Mouse (Mus musculus): Measurements from ENCODE around the gene Vav2.

Gene Vav2

DNA sequence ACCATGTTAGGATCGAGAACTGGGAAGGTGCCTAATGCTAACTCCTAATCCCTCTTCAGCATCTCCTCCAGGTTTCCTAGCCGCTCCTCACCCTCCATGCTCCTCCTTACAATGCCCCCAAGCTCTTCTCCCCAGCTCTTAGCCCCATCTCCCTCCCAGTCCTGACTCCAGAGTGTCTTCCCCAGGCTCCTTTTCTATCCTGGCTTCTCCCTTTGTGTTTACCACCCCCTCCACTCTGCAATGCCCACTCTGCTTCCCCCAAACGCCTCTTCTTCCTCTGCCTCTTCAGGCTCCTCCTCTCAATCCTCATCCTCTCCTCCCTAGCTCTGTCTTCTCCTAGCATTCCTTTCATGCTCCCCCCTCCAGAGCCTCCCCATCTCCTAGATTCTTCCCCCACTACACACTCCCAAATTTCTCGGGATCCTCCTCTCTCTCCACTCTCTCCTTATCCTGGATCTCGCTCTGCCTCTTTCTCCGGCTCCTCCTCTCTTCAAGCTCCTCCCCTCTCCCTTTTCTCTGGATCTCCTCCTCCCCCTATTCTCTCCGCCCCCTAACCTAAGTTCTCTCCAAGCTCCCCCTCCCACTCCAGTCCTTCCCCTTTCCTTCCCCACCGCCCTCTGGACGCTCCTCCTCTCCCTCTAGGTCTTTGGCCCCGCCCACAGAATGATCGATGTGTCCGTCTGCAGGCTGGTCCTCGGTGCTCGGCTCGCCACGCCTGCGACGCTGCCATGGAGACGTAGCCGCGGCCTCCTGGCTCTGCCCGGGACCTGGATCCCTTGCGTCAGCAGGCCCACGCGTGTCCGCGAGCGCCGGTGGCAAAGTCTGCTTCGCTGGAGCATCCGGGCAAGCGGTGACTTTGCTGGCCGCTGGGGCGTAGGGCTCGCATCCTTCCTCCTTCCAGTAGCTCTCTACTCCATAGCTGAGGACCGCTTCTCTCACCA lies 15.2 kb upstream of the Vav2 start, which contains the start of gene Brd3os:
Brd3os (plus strand) TSS at position 558 of the 941 bp plus-strand sequence.
- DNase-seq (ENCODE audit: low spot score in 2 of 2): peak; percentile 95 to 96

DNA sequence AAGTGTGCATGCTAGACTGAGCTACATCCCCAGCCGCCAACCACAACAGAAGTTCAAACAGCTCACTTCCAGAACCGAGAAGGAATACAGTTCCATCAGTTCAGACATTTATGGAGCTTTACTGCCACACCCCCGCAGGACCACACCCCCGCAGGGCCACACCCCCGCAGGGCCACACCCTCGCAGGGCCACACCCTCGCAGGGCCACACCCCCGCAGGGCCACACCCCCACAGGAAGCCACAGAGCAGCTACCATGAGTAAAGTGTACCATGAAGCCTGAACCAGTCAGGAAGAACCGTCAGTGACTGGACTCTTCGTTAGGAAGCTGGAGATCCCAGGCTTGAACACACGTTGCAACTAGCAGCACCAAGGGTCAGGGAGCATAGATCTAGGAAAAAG lies 11.4 kb upstream of the Vav2 start:
- DNase-seq (ENCODE audit: low spot score in 2 of 2): no peak

DNA sequence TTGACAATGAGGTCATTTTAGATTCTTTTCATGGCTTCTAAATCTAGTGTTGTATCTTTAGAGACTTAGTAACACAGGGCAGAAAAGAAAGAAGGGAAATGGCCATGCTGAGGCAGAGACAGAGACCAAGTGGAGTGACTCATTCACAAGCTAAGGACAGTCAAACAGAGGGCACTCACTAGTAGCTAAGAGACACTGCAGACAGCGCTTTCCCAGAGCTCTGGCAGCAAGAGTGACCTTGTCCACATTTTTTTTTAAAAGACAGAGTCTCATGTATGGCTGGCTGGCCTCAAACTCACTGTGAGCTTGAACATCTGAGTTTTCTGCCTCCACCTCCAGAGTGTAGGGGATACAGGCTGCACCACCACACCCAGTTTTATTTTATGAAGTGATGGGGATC lies 11.0 kb upstream of the Vav2 start:
- DNase-seq (ENCODE audit: low spot score in 2 of 2): no peak

DNA sequence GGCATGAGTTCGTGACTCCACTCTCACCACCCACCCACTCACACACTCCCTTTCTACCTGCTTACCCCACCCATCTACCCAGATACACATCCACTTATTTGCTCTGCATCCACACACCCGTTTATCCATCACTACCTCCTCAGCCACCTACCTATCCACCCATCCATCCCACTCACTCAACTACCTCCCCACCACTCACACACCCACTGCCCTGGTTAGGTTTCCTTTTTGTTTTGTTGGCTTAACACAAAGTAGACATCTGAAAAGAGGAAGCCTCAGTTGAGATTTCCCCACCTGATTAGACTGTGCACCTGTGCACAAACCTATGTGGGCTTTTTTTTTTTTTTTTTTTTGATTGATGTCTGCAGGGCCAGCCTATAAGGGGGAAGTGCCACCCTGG lies 5.8 kb upstream of the Vav2 start:
- DNase-seq (ENCODE audit: low spot score in 2 of 2): no peak

DNA sequence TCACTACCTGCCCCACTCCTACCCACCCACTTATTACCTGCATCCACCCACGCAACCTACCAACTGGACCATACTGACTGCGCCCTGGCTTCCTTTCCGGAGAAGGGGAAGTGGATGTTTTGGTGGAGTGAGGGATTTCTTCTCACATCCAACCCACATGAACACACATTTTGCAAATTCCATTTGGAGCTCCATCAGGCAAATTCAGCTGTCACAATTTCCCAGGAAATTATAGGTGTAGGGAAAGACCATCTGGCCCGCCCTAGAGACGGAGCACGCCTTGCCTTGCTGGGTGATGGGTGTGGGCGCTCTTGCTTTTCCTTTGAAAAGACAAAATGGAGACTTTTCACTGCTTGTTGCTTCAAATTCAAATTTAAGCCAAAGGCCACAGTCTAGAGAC lies 3.8 kb upstream of the Vav2 start:
- peak; percentile 61 to 83 for DNase-seq (ENCODE audit: low spot score in 2 of 2)

DNA sequence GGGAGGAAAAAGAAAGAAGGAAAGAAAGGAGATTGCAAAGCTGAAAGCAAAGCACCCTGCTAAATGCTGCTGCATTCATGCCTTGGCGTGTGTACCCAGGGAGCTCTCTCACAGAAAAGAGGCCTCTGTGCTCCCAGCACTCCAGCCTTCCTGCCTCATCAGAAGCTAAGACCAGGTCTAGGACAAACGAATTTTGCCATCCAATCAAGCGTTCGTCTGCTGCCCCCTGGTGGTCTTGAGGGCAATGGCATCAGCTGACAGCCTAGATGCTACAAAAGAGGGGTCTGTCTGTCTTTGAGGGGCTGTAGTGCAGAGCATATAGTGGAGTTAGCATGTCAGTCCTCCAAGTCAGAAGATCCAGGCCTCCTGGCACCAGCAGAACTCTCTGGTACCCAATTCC lies 1.2 kb upstream of the Vav2 start:
- DNase-seq (ENCODE audit: low spot score in 2 of 2): peak; percentile 80 to 86

DNA sequence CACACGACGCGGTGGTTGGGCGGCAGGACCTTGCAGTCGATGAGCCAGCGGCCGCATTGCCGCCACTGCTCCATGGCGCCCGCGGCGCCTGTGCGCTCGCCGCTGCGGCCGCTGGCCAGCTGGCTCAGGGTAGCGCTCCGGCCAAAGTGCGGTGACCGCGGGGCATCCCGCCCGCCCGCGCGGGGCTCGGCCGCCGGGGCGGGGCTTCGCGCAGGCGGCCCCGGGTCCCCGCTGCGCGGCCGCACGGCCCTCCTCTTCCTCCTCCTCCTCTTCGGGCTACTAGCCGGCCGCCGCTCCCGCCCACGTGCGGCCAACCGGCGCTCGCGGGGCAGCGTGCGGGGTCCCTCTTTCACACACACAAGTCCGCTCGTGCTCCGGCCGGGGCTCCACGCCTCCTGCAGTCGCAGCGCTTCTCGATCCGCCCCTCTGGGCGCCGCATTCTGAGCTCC lies 403 bp downstream of the Vav2 start:
- DNase-seq (ENCODE audit: low spot score in 2 of 2): no peak

DNA sequence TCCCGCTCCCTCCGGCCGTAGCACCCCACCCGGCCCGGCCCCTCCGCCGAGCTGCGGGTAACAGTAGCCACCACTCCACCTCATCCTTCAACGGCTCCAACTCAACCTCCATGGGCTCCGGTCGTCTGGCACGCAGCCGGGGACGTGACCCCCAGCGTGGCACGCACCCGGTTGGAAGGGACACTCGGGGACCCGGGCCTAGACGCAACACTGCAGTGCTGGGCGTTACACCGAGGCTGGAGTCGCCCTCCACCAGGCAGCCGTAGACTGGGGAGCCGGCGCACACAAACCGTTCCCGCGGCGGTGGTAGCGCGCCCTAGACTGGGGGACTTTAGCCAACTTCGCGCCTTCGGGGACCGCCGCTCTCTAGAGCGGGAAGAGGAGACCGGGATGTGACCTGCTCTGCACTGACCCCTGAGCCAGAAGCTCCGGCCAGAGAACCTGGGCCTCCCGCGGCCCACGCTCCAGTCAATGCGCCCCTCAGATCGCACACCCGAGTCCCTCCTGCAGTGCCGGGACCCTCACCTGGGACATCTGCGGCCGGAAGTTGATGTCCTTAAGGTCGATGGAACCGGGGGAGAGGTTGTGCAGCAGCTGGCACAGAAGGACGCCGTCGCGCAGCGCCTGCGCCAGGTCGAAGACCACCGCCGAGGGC lies 955 bp downstream of the Vav2 start:
- DNase-seq (ENCODE audit: low spot score in 2 of 2): no peak

DNA sequence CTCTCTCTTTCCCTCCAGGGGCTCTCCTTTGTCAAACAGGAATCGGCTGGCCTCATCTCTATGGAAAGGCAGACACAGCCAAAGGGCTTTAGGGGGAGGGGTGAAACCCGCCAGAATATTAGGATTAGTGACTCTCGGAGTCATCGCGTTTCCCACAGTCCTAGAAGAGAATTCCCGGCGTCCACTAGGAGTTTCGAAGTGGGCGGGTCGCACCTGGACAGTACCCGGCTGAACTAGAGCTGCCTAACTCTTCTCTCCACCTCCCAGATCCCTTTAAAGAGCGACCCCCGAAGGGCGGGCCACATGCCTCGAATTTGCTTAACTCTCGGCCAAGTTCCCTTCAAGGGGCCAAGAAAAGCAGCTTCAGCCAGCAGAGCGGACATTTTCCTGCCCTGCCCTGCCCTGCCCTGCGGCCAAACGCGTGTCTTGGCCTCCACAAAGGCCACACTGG lies 1.6 kb downstream of the Vav2 start:
- DNase-seq (ENCODE audit: low spot score in 2 of 2): no peak

DNA sequence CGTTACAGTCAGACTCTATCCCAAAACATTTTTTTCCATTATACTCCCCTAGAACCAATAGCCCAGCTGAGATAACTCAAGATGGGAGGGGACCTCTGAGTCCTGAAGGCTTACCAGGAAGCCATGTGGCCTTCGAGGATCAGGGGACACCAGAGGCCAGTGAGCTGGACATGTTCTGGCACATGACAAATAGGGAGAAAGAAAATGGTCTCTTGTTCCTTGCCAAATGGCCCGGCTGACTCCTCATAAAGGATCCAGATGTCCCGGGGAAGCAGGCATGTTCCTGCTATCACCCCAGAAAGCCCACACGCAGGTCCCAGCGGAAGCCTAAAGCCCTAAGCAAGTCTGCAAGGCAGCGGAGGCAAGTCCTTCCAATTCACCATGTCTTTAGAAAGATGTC lies 3.2 kb downstream of the Vav2 start:
- no peak for DNase-seq (ENCODE audit: low spot score in 2 of 2)

DNA sequence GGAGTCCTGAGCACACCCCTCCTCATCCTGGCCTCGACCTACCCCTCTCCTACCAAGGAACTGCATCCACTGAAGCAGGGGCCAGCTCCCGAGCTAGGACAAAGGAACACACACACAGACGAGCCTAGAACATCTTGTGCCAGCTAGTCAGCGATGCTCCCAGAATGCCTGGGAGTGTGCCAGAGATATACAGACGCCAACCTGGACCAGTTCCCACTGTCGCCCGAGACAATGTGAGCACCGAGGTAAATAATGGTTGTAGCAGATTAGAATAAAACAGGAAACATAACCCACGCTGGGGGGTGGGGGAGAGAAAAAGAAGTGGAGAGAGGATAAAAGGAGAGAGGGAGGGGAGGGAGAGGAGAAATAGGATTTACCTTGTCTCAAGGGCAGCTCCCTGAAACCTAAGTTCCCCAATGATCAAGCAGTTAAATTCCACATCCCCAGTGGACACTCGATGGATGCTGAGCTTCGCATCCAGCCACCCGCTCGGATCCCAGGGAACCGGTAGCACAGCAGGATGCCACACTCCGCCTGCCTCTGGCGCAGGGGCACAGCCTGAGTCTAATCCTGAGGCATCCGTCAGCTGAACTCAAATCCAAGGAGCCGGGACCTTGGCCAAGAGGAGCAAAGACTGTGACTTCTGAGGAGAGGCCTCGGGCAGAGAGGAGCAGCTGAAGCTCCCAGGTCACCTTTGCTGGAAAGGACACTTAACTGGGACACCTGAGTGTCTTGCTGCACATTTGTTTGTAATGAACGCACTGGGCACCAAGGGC lies 5.4 kb downstream of the Vav2 start:
- DNase-seq (ENCODE audit: low spot score in 2 of 2): peak in 1 of 2 experiments; percentile 47

DNA sequence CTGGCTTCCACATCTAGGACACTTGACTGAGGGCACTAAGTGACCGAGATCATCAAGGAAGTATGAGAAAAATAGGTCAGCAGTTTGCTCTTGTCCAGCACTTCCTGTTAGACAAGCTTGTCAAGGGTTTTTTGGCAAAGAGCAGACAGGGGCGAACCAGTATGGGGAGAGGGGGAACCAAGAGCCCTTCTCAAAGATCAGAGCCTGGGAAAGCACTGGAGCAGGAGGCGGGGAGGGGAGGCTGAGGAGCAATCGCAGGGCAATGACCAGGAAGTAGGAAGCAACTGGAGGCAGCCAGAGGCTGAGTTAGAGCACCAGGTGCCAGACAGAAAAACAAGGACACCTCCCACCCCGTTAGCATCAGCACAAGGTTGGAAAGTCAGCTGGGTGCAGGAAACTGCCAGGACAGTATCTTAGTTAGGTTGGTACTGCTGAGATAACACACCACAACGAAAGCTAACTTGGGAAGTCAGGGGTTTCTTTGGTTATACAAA lies 8.2 kb downstream of the Vav2 start:
- DNase-seq (ENCODE audit: low spot score in 2 of 2): no peak

DNA sequence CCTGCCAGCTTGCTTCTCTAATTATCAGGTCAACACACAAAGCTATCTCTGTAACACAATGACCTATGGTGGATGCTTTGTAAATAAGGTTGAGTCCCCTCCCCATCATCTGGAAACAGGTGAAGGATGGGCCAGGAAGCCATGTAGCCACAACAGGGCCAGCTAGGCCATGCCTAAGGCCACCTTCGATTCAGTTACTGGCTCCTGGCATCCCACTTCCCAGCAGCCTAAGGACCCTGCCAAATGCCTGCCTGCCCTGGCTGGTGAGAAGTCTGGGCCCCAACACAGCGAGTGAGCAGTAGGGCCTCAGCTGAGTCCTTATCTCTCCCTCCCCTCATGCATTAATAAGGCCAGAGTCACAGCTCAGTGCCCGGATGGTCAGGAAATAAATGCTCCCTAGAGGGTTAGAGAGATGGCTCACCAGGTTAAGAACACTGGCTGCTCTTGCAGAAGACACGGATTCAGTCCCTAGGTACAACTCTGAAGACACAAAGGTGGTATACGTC lies 9.1 kb downstream of the Vav2 start:
- DNase-seq (ENCODE audit: low spot score in 2 of 2): no peak

DNA sequence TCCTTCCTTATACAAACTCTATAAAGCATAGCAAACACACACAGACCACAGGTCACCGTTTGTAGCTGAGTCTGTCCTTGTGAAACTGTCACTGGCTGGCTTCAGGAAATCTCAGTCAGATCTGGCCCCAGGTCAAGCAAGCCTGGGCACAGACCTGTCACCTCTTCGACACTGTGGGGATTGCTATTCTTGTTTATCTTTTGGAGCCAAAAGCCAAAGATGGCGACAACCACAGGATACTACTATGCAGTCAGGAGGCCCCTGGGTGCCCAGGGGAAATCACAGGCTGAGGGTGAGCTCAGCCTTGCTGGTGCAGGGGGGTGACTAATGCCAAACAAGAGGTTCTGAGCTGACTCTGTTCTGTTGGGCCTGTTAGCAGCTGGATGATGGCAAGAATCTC lies 10.4 kb downstream of the Vav2 start:
- no peak for DNase-seq (ENCODE audit: low spot score in 2 of 2)

DNA sequence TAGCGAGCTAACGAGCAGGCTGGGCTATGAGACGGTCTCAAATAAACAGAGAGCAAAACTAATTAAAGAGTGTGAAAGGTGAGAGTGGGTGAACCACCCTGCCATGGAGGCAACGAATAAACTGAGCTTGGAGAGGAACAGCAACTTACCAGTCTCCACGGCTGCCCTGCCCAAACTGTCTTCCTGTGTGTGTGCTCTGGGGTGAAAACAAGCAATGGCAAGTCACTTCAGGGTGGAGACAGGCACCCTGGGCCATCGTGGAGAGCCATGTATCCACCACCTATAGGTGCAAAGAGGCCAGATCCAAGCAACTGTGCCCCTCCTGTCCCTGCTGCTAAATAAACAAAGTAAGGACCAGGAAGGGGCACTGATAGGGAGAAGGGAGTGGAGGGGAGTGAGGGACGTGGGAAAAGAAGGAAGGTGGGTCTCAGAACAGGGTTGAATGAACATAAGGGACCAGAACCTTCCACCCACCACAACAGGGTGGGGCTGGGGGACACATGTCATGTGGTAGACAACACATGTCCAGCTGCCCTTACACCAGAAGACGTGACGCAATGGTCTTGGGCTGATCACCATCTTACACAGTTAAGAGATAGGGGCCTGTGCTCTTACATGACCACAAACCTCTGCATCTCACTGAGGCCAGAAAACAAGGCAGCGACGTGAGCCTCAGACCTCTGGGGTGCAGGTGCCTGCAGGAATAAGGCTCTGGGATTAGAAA lies 11.6 kb downstream of the Vav2 start:
- no peak for DNase-seq (ENCODE audit: low spot score in 2 of 2)

DNA sequence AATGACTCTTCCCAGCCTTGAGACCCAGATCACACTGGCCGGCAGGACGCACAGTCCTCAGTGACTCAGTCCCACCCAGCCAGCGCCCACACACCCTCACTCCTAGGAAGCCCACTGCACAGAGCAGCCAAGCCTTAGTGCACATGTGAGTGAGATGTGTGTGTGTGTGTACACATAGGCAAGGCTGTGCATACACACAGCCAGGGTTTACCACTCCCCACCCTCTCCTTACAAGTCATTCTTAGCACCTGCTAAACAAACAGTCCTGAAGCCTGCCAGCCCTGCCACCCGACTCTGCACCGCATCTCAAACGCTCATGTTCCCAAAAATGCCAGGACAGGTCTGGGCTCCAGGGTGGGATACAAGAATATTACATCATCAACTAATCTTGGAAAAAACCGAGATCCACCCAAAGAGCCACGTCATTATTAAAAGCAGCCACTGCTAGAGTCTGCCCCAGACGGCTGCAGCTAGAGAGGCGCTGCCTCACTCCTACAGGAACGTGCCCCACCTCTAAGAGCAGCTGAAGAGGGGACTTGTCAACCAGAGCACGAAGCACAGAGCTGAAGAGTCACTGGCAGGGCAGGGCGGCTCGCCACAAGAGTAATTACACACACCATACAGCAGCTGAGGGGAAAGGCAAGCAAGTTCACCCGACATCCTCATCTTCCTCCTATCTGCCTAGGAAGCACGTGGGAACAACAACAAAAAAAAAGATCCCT lies 12.7 kb downstream of the Vav2 start:
- DNase-seq (ENCODE audit: low spot score in 2 of 2): no peak

DNA sequence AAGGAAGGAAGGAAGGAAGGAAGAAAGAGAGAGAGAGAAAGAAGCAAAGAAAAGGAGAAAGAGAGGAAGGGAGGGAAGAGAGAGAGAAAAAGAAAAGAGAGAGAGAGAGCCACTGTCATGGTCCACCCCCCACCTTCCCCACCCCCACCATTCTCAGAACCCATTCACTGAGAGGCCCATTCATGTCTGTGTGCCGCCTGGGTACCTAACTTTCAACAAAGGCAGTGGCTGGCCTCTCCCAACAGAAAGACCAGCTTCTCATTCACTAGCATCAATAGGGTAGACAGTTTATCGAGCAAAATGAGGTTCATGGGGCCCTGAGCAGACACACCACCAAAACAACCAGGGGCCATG lies 13.3 kb downstream of the Vav2 start:
- no peak for DNase-seq (ENCODE audit: low spot score in 2 of 2)

DNA sequence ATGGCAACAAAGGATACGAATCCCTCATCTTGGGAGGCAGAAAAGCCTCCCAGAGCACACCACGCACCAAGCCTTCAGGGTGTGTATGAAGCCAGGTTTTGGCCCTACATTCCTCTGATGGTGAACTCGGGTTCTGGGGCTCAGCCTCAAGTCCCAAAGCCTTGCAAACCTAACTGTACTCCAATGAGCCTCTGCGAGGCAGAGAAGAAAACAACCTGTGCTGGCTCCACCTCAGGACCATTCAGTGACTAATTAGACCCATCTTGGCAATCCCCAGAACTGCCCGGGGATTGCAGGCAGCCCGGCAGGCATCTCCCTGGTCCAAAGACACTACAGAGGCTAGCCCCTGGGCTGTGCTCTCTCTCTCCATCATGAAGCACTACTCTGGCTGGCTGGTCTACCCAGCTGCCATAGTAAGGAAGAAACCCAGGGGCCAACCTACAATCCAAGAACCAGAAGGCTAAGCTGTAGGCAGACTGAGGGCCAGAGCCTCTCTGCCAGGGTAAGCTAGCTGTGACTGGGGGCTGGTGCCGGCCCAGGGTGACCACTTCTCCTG lies 14.5 kb downstream of the Vav2 start:
- DNase-seq (ENCODE audit: low spot score in 2 of 2): no peak

DNA sequence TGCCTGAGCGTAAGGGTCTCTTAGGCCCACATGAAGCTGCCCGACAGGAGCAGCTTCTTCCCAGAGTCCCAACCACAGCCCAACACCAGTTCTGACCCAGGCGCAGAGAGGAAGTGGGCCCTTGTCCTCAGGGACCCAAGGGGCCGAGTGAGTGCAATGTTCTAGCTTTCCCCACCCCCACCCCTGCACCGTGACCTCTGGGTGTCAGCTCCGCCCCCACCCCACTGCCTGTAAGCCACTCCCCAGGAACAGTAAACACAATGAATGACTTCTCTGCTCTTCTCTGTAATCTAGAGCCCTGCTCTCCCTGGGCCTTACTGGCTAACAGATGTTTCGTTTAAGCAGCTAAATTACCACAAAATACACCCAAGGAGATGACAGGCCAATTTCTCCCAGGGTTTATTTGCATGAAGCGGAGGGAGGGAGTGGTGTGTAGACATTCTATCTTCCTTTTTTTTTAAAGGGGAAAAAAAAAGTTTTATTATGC lies 15.1 kb downstream of the Vav2 start:
- DNase-seq (ENCODE audit: low spot score in 2 of 2): no peak

DNA sequence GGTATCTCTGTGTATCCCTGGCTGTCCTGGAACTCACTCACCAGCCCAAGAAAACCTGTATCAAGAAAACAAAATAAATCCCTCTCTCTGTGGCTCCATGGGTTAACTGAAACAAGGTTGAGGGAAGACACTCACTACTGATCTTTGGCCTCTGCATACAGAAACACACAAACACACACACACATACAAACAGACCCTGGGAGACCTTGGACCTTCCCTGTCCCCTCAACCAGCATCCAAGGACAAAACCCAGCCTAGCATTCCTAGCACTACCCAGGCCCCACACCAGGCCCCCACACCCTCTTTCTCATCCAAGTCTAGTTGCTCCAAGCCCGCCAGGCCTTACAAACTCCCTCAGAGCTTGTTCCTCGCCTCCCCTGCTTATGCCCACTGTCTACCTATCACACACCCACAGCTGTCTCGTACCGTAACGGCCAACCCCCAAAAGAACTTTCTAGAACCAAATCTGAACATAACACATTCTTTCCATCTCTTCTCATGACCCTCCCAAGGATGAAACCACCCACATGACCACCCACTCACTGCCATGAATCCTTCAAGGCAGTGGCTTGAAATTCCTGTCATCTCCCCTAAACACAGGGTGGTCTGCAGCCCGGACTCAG lies 16.2 kb downstream of the Vav2 start:
- DNase-seq (ENCODE audit: low spot score in 2 of 2): no peak

All from frontal cortex, postnatal 36 days (tissue).